Mouse (Mus musculus) left cerebral cortex, adult 2 months (tissue): ENCODE measurements around the gene Gm42669. TPM values are rescaled to one million over a fixed set of nuclear protein-coding genes. Genes with fewer than 3 reads are reported as not detected.
A peak's percentile ranks its signal among the peaks of the same experiment; 100 is the strongest.

Experiments
- DNase-seq, 2 experiments: peaks; one replicate each; pipeline ENCODE4 v3.0.0; 2021 to 2022; ENCODE audit warnings: low spot score in 2 of 2, mixed read lengths in 1 of 2; ENCODE audit errors: extremely low spot score in 1 of 2
- H3K27ac ChIP-seq: fragments of 200-600 bp; 2 replicates; pipeline ENCODE4 v1.8.1; 2022
- H3K4me3 ChIP-seq: fragments of 200-600 bp; 2 replicates; pipeline ENCODE4 v1.8.1; 2022
- CTCF ChIP-seq: fragments of 200-600 bp; IDR thresholded peaks from 2 replicates; pipeline ENCODE4 v1.8.1; 2022; ENCODE audit warnings: antibody characterized with exemption, mild to moderate bottlenecking, moderate library complexity
- intact Hi-C: fragments of 180-260 bp; cut with DNase I; formaldehyde crosslinking; loops from one replicate; pipeline ENCODE4 v1.15.1; 2025
- total RNA-seq, 2 experiments: library from RNA; stranded (reverse); gene quantifications; 2 replicates each; pipeline ENCODE4 v1.2.3; 2021

Gm42669 gene
- total RNA-seq, 2 experiments from 2014 or later = 0.18 to 0.42 TPM

- DNase-seq = peak; percentile 43 to 47
- no peak overlapping the region for H3K4me3 ChIP-seq
- TF ChIP-seq CTCF = peak; percentile 14; the same call in 1 of the 2 replicates
- peak overlapping the region; percentile 80 for H3K27ac ChIP-seq
- intact Hi-C loops = loop anchor here (2.0 kb wide), 2 partner anchors 73 to 119 kb away; no protein-coding TSS in a partner anchor
Measured at GRCm38 (mm10) chr5:107524281-107524680, 16.9 kb downstream of the Gm42669 start.

DNA sequence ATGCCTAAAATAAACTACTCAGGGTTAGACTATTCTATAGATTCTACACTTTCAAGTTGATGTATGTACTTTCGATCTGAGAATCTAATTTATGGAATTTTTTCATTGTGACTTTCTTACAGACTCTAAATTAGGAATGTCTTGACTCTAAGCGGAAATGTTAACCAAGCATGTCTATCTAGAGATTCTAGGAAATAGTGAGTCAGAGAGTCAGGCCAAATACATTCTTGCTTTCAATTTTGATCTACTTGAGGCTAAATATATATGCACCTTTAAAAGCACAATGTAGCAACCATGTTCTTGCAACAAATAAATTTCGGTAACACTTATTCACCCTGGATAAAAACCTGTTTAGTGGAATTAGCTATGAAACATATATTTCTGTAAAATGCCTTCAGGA is 21.4 kb downstream of the Gm42669 start:
- TF ChIP-seq CTCF = no peak
- DNase-seq = no peak
- intact Hi-C loops = no loop called here

DNA sequence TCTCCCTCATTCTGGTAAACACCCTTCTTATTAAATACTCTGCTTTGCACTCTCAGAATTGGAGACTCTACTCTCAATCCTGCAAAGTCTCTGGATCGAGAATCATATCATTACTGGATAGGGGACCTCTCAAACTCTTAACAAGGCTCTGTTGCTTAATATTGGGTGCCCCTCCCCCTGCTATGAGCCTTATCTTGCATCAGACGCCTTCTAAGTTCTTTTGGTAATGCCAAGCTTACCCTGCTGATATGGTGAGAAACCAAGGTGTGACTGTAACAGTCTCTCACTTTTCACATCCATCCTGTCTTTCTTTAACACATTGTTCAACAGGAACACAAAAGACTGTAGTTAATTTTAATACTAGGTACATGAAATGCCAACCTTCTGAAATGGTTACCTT is 26.2 kb downstream of the Gm42669 start:
- H3K27ac ChIP-seq = no peak overlapping the region
- no peak for DNase-seq
- TF ChIP-seq CTCF = no peak
- no peak overlapping the region for H3K4me3 ChIP-seq
- intact Hi-C loops = no loop called here

More for the DNA sequence above, 21.4 kb downstream of the Gm42669 start:
- H3K4me3 ChIP-seq = no peak overlapping the region
- no peak overlapping the region for H3K27ac ChIP-seq

DNA sequence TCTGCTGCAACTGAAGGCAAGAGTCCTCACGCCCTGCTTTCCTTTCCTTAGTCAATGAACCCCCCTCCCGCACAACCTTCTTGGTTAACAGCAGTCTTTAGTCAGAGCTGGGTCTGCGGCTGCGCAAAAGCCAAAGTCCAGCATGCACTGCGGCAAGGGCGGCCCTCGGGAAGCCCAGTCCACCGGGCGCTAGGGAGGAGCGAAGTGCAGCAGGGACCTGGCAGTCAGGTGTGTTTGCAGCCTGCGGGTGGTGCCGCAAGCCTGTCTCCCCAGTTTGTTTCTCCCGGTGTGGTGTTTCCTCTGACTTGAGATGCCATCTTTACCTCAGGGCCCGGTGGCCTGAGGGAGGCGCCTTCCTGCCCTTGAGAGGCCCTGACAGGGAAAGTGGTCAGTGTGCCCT is 27.2 kb downstream of the Gm42669 start, which contains the start of gene 1700028K03Rik:
Gene 1700028K03Rik (plus strand): TSS at position 129 of the 400 bp plus-strand sequence.
- intact Hi-C loops = no loop called here
- TF ChIP-seq CTCF = no peak
- DNase-seq = no peak
- Histone ChIP-seq H3K27ac (no peak within 1 kb of the TSS), H3K4me3 (no peak within 1 kb of the TSS)

DNA sequence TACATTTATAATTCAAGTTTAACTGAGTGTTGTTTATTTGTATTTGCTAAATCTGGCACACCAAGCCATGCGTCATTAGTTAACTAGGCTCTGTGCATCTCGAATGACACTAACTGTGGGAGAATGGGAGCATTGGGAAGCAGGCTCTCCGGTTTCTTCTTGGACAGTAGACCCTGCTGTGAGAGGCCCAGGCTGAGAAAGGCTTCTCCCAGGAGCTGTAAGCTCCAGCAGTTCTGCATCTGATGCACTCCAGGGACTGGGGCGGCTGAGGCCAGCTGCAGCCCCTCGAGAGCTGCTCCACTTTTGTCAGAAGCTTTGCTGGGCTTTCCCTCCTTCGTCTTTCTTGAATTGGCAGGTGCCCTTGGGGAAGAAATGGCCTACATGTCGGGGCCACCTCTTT is 34.3 kb downstream of the Gm42669 start:
- Histone ChIP-seq H3K27ac (no peak overlapping the region), H3K4me3 (no peak overlapping the region)
- no peak for DNase-seq
- no peak for TF ChIP-seq CTCF
- intact Hi-C loops = no loop called here

DNA sequence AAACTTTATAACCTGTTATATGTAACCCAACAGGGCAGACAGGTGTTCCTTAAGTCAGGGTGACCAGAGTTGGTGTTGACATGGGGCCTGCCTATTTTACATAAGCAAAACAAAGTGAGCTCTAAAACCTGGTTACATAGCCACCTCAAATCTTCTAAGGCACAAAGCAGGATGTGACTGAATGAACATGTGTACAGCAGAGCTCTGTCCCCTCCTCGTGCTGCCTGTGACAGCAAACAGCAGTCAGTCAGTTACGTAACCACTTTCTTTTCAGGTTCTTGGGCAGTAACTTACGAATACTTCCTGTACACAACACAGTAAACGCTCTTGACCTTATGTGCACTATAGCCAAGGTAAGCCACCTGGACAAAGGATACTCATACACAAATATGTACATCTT is 38.5 kb downstream of the Gm42669 start:
- no peak overlapping the region for H3K4me3 ChIP-seq
- no peak for TF ChIP-seq CTCF
- intact Hi-C loops = no loop called here
- H3K27ac ChIP-seq = no peak overlapping the region
- DNase-seq = no peak

- no peak for TF ChIP-seq CTCF
- intact Hi-C loops = no loop called here
- no peak overlapping the region for H3K4me3 ChIP-seq
- DNase-seq = no peak
- H3K27ac ChIP-seq = no peak overlapping the region
Measured at GRCm38 (mm10) chr5:107547955-107548354, 40.5 kb downstream of the Gm42669 start.

GRCm38 (mm10) chr5:107548444-107548843 is 41.0 kb downstream of the Gm42669 start:
- no peak for TF ChIP-seq CTCF
- intact Hi-C loops = no loop called here
- no peak overlapping the region for H3K27ac ChIP-seq
- DNase-seq = no peak
- no peak overlapping the region for H3K4me3 ChIP-seq

DNA sequence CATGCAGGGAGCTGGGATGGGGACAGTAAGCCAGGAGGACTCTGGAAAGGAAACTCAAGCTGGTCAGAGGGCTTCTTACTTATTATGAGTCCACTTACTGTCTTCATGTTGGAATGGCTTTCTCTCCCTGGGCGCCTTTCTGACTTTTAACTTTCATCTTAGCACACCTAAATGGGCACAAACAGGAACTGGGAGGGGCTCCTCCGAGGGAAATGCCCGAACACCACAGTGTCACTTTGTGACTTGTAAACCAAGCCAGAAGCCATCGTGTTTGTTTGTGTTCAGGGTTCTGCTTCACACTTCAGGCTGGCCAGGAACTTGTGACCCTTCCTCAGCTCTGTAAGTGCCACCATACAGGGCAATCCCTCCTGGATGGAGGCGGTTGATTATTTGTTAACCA is 46.9 kb downstream of the Gm42669 start:
- no peak overlapping the region for H3K27ac ChIP-seq
- no peak overlapping the region for H3K4me3 ChIP-seq
- intact Hi-C loops = no loop called here
- no peak for DNase-seq
- no peak for TF ChIP-seq CTCF

GRCm38 (mm10) chr5:107556969-107557368 is 49.5 kb downstream of the Gm42669 start:
- H3K27ac ChIP-seq = no peak overlapping the region
- no peak for DNase-seq
- intact Hi-C loops = no loop called here
- TF ChIP-seq CTCF = no peak
- H3K4me3 ChIP-seq = no peak overlapping the region

DNA sequence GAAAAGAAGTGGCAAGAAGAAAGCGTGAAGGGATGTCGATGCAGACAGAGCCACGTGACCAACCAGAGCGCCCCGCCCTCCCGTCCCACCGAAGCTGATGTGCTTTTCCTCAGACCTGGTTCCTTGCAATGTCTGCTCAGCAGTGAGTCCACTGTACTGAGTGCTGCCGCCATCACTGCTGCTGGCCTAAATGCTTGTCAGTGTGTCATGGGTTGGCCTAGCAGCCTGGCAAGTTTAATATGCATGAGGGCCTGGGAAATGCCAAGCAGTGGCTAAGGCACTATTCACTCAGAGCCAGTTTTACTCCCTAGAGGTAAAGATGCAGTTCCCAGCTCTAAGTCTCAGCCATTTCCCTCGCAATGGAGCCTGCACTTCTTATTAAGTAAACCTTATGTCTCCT is 61.7 kb downstream of the Gm42669 start:
- intact Hi-C loops = no loop called here
- DNase-seq = no peak

DNA sequence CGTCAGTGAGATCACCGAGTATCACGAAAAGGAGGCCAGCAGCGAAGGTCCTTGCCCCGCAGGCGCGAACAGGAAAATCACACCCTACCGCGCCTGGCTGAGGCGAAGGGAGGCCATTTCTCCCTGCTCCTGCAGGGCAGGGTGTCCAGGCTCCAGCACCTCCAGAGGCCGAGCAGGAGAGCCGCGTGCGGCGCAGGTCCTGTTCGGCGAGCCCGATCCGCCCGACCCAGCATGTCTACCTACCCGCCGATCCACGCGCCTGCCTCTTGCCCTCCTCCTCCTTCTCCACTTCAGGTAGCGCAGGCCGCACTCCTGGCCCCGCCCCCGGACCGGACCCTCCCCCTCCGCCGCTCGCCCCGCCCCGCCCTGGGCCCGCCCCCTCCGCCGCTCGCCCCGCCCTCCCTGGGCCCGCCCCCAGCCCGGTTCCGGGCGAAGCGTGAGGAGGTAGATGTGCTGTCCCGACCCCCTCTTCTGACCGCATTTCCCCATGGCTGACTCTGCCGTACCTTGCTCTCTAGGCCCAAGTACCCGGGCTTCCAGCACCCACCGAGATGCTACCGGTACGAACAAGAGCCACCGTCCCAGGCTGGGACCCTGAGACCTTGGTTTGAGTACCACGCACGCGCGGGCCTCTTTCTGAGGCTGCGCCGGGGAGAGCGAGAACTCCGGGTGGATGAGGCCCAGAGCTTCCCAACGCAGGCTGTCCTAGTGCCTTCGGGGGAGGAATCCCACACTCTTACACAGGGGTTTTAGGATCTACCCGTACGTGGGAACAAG is 90.1 kb downstream of the Gm42669 start, which contains the start of the genes Rpap2 and Glmn:
Gene Rpap2 (plus strand): TSS at position 73 of the 777 bp plus-strand sequence.
Gene Glmn (minus strand): TSS at position 588 of the 777 bp plus-strand sequence.
- Histone ChIP-seq H3K27ac (peak within 1 kb of the TSS; percentile 92), H3K4me3 (peak within 1 kb of the TSS; percentile 98)
- no peak for TF ChIP-seq CTCF
- intact Hi-C loops = loop anchor here (5.0 kb wide), 2 partner anchors 160 to 190 kb away; partner anchors contain the start of gene Btbd8
- DNase-seq = peak; percentile 78 to 83

More for the DNA sequence above, 61.7 kb downstream of the Gm42669 start:
- no peak for TF ChIP-seq CTCF
- H3K27ac ChIP-seq = no peak overlapping the region
- H3K4me3 ChIP-seq = no peak overlapping the region
